Mouse (Mus musculus) kidney, adult 2 months (tissue): Measurements from ENCODE around the gene Tmem38a.

Experiments used
- CTCF ChIP-seq: fragments of 200-500 bp; conservative IDR thresholded peaks from 2 replicates; pipeline ENCODE4 v1.5.1; 2011; ENCODE audit warnings: low read depth, mild to moderate bottlenecking, control low read depth, low read length, moderate library complexity, mixed read lengths; ENCODE audit not compliant: insufficient read depth, insufficient read length
- POLR2A ChIP-seq: fragments of 200-500 bp; IDR thresholded peaks from one replicate; pipeline ENCODE4 v1.6.1; 2011; ENCODE audit warnings: low read depth, low read length, control low read depth

DNA sequence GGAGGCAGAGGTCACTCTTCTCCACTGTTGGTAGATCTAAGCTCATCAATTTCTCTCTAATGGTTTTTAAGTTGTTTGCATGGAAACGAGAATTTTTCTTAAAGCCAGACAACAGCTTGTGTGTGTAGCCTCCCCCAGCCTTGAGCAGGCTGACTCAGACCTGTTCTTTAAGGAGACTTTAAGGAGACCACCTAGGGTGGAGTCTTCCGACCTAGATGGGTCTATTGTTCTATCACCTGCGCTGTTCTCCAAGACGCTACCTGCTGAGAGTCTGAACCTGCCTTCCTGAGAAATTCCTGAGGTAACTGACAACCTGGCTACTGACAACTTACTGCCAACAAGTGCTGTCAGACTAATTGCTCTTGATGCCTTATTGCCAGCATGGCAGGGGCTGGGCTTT is 16.1 kb upstream of the Tmem38a start:
- TF ChIP-seq CTCF (no peak), POLR2A (no peak)
